Mouse (Mus musculus): ENCODE results near the gene Ap4e1. TPM values are rescaled to one million over a fixed set of nuclear protein-coding genes. Genes with fewer than 3 reads are reported as not detected.

The Ap4e1 gene
- 8.7 and 9.9 TPM in 2 replicates for polyA plus RNA-seq (2012; rRNA removed)

GRCm38 (mm10) chr2:127008469-127008998, at the start of gene Ap4e1:
Gene Ap4e1, plus strand, starts transcription at chr2:127008717.
- DNase-seq (ENCODE audit: extremely low spot score in 1 of 2, low spot score in 1 of 2) = peak; percentile 77 to 99

GRCm38 (mm10) chr2:126961696-126962095, 46.8 kb upstream of the Ap4e1 start:
- DNase-seq (ENCODE audit: extremely low spot score in 1 of 2, low spot score in 1 of 2) = no peak

- DNase-seq (ENCODE audit: extremely low spot score in 1 of 2, low spot score in 1 of 2) = no peak
Measured at GRCm38 (mm10) chr2:126977428-126977827, 31.1 kb upstream of the Ap4e1 start.

GRCm38 (mm10) chr2:126983221-126983620, 25.3 kb upstream of the Ap4e1 start:
- no peak for DNase-seq (ENCODE audit: extremely low spot score in 1 of 2, low spot score in 1 of 2)

GRCm38 (mm10) chr2:126989919-126990318, 18.6 kb upstream of the Ap4e1 start:
- no peak for DNase-seq (ENCODE audit: extremely low spot score in 1 of 2, low spot score in 1 of 2)

GRCm38 (mm10) chr2:126992742-126993141, 15.8 kb upstream of the Ap4e1 start:
- no peak for DNase-seq (ENCODE audit: extremely low spot score in 1 of 2, low spot score in 1 of 2)

GRCm38 (mm10) chr2:126994384-126995166, 13.9 kb upstream of the Ap4e1 start:
- no peak for DNase-seq (ENCODE audit: extremely low spot score in 1 of 2, low spot score in 1 of 2)

- DNase-seq (ENCODE audit: extremely low spot score in 1 of 2, low spot score in 1 of 2) = peak; percentile 21 to 83
Measured at GRCm38 (mm10) chr2:126996737-126997136, 11.8 kb upstream of the Ap4e1 start.

GRCm38 (mm10) chr2:126998219-126998618, 10.3 kb upstream of the Ap4e1 start:
- DNase-seq (ENCODE audit: extremely low spot score in 1 of 2, low spot score in 1 of 2) = no peak

GRCm38 (mm10) chr2:127000406-127001324, 7.9 kb upstream of the Ap4e1 start:
- DNase-seq (ENCODE audit: extremely low spot score in 1 of 2, low spot score in 1 of 2) = no peak

- no peak for DNase-seq (ENCODE audit: extremely low spot score in 1 of 2, low spot score in 1 of 2)
Measured at GRCm38 (mm10) chr2:127004046-127004445, 4.5 kb upstream of the Ap4e1 start.

GRCm38 (mm10) chr2:127006634-127007370, 1.7 kb upstream of the Ap4e1 start:
- DNase-seq (ENCODE audit: extremely low spot score in 1 of 2, low spot score in 1 of 2) = peak in 1 of 2 experiments; percentile 25

GRCm38 (mm10) chr2:127007509-127007908, 1.0 kb upstream of the Ap4e1 start:
- no peak for DNase-seq (ENCODE audit: extremely low spot score in 1 of 2, low spot score in 1 of 2)

- peak; percentile 41 to 76 for DNase-seq (ENCODE audit: extremely low spot score in 1 of 2, low spot score in 1 of 2)
Measured at GRCm38 (mm10) chr2:127035006-127035605, 26.6 kb downstream of the Ap4e1 start.

- no peak for DNase-seq (ENCODE audit: extremely low spot score in 1 of 2, low spot score in 1 of 2)
Measured at GRCm38 (mm10) chr2:127037299-127037698, 28.8 kb downstream of the Ap4e1 start.

GRCm38 (mm10) chr2:127061471-127061870, 53.0 kb downstream of the Ap4e1 start:
- DNase-seq (ENCODE audit: extremely low spot score in 1 of 2, low spot score in 1 of 2) = no peak

GRCm38 (mm10) chr2:127068806-127069205, 60.3 kb downstream of the Ap4e1 start:
- no peak for DNase-seq (ENCODE audit: extremely low spot score in 1 of 2, low spot score in 1 of 2)

- DNase-seq (ENCODE audit: extremely low spot score in 1 of 2, low spot score in 1 of 2) = no peak
Measured at GRCm38 (mm10) chr2:127069781-127070434, 61.4 kb downstream of the Ap4e1 start.

GRCm38 (mm10) chr2:127070435-127070841, 61.9 kb downstream of the Ap4e1 start, which contains the start of gene Blvra:
Gene Blvra, plus strand, starts transcription at chr2:127070665.
- DNase-seq (ENCODE audit: extremely low spot score in 1 of 2, low spot score in 1 of 2) = peak; percentile 79 to 88

All from frontal cortex, adult 2 months (tissue).